Mouse (Mus musculus) cerebellum, postnatal 25 days (tissue): ENCODE results near the gene BC049352.

Experiments used
- DNase-seq, 2 experiments: peaks; one replicate each; pipeline ENCODE4 v3.0.0; 2021; ENCODE audit warnings: mixed read lengths in 2 of 2

The BC049352 gene

GRCm38 (mm10) chr9:45195468-45195867 is 13.7 kb downstream of the BC049352 start:
- DNase-seq: no peak

- no peak for DNase-seq
These were observed 14.5 kb downstream of the BC049352 start for GRCm38 (mm10) chr9:45196125-45196830.

GRCm38 (mm10) chr9:45197549-45197948 is 15.7 kb downstream of the BC049352 start:
- DNase-seq: no peak

- DNase-seq: no peak
These were observed 19.6 kb downstream of the BC049352 start for GRCm38 (mm10) chr9:45201319-45201947.

DNA sequence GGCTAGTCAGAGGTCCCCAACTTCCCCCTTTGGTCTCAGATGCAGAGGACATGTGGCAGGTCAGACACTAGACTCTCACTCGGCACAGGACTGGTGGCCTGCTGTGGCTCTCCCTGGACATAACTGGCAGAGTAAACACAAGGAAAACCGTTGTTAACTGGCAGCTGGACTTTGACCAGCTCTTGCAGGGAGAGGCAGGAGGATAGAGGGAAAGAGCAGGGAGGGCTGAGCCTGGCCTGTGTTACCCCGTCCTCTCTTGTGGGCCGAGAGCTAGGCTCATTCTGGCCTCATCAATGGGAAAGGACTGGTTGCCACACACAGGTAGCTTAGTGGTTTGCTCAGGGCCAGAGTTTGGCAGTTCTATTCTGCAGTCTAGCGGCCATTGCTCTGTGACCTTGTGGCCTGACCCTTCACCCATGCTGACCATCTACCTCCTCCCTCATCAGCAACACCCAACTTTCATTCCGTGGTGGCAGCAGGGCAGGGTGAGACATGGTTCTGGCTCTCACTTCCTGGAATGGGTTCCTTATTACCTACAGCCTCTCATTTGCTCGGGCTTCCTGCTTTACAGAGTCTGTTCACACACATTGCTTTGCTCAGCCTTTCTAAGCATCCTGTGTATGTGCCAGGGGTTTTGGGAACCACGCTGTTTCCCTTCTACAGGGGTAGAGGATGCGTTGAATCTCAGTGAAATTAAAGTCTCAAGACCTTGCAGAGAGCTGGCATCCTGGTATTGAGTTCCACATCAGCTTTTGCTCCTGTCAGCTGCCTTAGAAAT is 20.4 kb downstream of the BC049352 start:
- no peak for DNase-seq

DNA sequence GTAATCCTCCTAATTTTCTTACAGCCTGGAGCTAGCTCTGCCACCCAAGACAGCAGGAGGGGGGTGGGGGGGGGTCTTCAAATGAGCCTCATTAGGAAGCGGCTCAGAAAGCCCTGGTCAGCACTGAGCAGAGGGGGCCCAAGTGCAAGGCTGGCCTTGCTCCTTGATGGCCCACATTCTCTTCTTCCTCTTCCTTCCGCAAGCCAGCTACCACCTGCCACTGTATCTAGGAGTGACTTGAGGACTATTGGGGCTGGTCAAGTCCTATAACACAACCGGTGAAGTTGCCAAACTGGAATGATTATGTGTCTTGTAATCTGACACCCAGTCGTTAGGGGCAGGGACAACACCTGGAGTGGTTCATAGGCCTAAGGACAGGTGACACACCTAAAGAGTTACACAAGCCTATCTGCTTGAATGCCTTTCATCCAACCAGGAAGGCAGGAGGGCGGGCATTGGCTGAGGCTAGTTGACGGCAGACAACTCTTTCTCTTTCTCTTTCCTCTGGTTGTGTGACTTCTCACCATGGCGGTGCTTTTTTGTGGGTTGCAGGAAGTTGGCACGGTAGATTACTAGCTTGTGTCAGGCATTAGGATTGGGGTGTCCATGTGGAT is 22.1 kb downstream of the BC049352 start, which contains the start of gene Tmprss4:
Gene Tmprss4 (minus strand): TSS at position 296 of the 614 bp plus-strand sequence.
- DNase-seq: no peak

- no peak for DNase-seq
These were observed 23.3 kb downstream of the BC049352 start for GRCm38 (mm10) chr9:45205143-45205542.

- no peak for DNase-seq
These were observed 24.3 kb downstream of the BC049352 start for GRCm38 (mm10) chr9:45206121-45206520.

GRCm38 (mm10) chr9:45207015-45207743 is 25.4 kb downstream of the BC049352 start:
- no peak for DNase-seq

DNA sequence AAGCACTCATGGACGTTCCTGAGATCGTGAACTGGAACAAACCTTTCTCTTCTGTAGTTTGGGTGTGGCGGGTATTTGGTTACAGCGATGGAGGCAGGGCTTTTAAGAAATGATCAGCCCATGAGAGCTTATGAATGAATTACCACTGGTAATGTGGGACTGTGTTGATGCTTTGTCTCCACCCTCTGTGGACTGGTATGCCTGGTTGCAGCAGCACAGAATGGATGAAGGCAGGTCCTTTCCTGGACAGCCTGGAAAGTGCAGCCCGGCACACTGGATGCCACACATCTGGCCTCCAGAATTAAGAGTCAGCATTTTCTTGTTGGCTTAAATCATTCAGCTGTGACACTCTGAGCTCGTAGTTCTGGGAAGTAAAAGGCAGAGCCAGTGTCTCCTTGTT is 30.2 kb downstream of the BC049352 start:
- no peak for DNase-seq

DNA sequence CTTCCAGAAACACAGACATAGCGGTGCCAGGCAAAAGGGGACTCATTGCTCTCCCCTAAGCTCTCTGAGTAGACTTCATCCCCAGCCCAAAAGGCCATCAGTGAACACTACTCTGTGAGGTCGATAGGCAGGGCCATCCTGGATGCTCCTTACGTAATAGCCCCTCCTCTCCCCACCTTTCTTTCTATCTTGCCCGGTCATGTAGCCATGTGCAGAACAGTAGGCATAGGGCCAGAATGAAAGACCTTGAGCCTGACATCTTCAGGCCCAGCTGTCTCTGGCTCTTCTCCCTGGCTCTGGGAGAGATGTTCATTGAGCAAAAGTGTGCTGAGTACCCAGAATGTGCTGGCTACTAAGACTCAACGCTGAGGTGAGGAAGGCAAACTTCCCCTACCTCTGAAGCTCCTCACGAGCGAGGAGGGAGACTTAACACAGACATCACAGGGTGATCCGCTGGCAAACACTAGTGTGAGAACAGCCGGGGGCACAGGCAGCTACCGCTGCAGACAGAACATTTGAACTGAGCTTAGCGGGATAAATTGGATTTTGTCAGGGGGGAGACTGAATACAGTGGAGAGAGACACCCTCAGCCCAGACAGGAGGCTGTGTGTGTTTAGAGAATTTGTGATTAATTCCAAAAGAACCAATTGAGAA is 33.8 kb downstream of the BC049352 start:
- peak in 1 of 2 experiments; percentile 19 for DNase-seq

DNA sequence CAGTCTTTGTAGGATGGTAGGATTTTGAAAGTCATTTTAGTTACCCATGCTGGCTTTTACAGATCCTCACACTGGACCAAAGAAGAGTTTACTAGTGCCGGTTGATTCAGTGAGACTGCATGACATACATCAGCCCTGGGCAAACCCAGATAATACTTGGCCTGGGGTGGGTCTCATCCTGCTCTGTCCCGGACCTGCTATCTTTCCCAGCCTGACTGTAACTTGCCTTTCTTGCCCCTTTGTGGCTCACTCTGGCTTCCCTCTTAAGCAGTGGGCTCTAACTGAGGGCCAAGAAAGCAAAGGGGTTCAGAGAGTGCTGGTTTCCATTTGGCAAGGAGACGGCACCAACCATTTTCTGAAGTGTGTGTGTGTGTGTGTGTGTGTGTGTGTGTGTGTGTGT is 37.8 kb downstream of the BC049352 start:
- no peak for DNase-seq

GRCm38 (mm10) chr9:45221567-45221966 is 39.8 kb downstream of the BC049352 start:
- DNase-seq: peak; percentile 93 to 98

GRCm38 (mm10) chr9:45229359-45229758 is 47.6 kb downstream of the BC049352 start:
- DNase-seq: no peak

GRCm38 (mm10) chr9:45235668-45236227 is 53.9 kb downstream of the BC049352 start:
- DNase-seq: no peak

GRCm38 (mm10) chr9:45236744-45237143 is 54.9 kb downstream of the BC049352 start:
- no peak for DNase-seq

DNA sequence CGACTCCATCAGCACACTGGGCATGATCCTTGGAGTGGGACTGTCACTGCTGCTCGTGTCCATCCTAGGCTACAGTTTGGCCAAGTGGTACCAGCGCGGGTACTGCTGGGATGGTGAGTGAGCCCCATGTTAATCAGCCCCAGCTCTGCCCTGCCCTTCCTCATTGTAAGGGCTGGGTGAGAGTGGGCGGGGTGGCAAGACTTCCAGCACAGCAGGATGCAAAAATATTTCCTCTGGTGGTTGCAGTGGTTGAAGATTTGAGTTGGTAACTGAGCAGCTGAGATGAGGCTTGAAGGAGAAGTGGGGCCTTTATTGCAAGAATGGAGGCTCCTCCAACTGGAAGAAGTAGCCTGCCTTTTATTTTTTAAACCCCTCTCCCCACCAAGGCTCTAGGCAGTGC is 59.6 kb downstream of the BC049352 start:
- DNase-seq: no peak

DNA sequence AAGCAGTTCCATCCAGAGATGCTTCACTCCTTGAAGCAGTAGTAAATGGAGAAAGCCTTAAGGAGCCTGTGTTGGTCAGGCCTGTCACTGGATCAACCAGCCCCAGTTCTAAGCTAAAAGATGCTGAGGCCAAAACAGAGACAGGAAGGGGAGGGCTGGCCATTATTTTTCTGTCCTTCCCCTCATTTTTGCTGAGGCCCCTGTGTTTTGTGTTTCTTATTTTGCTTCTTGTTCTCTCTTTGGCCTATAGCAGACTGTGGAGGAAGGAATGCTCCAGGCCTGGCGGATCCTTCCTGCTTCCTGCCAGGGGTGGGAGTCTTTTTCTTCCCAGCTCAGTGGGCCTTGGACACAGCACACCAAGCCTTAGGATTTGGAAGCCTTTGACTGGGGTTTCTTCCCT is 63.6 kb downstream of the BC049352 start:
- DNase-seq: no peak

GRCm38 (mm10) chr9:45246060-45246459 is 64.3 kb downstream of the BC049352 start:
- DNase-seq: no peak

DNA sequence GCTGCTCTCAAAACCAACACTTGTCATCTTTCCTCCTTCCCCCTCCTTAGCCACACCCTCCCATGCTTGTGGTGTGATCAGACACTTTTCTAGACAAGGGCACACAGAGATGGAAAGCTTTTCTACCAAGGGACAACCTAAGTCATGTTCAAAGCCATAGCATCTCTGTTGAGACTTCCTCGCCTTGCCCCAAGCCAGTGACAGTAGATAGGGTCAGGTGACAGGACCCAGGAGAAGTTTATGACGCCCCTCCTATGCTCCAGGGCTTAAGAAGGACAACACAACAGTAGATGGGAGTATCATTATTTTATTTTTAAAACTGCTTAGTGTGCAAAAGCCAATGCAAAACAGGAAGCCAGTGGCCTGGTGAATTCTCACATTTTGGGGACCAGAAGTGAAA is 65.7 kb downstream of the BC049352 start:
- no peak for DNase-seq

DNA sequence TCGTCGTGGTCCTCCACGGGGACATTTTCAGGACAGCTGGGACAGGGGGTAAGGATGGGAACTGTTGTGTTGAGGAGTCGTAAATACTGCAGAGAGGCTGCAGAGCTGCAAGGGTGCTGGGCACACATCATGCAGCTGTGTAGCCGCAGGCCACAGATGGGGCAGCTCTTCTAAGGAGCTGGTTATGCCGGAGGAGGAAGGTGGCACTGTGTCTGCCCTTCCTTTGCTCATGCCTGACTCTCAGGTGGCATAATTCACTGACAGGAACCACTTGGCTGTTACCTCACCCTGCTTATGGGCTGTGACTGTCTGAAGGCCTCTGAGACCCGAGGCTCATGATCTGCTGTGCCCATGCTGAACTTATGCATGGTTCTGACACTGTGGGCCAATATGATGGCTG is 68.5 kb downstream of the BC049352 start:
- DNase-seq: no peak

GRCm38 (mm10) chr9:45251281-45251680 is 69.5 kb downstream of the BC049352 start:
- no peak for DNase-seq
